Mouse (Mus musculus): ENCODE data around the gene Gas6.

The Gas6 gene

DNA sequence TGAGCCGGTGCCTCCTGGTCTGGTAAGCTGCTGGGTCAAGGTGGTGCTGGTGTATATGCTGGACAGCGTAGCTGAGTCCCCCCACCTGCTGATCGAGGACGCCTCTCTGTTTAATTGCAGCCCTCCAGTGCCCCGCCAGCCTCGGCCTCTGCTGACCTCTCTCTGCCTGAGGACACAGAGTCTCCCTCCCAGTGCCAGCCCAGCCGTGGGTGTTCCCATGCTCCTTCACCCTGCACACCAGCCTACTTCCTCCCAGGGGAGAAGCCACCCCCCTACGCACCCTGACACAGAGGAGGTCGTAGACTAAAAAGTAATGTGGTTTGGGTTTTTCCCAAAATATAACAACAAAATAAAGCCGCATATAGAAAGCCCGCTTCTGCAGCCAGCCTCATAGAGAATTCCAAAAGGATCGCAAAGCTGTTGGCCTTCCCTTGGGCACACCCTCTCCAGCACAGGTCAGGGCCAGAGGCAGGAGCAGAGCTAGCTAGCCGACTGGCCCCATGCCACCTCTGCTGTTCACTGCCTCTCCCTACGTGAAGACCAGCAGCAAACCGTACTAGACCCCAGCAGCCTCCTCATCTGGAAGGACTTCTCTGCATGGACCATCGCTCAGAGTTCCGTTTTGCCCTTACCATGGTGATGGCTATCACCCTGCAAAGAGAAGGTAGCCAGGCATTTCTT lies 33.1 kb downstream of the Gas6 start:
- no peak for DNase-seq (ENCODE audit: low read depth, low spot score)

DNA sequence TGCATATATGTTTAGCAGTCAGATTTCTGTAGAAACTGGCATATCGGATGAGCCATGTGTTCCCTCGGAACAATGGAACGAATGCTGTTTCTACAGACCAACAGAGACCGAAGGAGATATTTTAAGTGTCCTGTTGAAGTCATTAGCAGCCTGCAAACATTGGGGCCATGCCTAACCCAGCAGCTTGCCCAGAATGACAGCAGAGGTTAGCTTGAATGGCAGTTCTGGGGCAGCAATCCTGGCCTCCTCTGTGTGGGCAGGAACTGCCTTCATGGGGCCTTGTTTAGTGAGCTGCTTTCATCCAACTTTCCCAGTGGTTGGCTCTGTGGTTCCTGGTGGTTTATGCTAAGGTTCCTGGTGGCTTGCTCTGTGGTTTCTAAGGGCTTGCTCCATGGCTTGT lies 34.9 kb downstream of the Gas6 start:
- DNase-seq (ENCODE audit: low read depth, low spot score), result no peak

DNA sequence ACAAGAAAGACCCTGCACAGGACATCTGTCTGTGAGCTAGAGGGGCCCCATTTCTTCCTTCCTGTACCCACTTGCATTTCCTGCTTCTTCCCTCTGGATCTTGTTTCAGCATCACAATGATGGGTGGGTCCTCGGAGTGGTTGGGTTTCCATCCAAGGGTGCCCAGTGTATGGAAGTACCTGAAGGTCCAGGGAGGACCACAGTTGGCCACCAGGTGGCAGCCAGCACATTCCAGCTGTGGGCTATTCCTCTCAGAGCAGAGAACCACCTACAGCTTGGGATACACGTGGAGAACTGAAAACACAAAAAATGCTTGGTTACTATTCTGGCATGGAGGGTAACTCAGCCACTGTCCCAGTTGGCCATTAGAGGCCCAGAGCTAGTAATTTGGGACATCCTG lies 39.0 kb downstream of the Gas6 start:
- DNase-seq (ENCODE audit: low read depth, low spot score), result peak; percentile 34

DNA sequence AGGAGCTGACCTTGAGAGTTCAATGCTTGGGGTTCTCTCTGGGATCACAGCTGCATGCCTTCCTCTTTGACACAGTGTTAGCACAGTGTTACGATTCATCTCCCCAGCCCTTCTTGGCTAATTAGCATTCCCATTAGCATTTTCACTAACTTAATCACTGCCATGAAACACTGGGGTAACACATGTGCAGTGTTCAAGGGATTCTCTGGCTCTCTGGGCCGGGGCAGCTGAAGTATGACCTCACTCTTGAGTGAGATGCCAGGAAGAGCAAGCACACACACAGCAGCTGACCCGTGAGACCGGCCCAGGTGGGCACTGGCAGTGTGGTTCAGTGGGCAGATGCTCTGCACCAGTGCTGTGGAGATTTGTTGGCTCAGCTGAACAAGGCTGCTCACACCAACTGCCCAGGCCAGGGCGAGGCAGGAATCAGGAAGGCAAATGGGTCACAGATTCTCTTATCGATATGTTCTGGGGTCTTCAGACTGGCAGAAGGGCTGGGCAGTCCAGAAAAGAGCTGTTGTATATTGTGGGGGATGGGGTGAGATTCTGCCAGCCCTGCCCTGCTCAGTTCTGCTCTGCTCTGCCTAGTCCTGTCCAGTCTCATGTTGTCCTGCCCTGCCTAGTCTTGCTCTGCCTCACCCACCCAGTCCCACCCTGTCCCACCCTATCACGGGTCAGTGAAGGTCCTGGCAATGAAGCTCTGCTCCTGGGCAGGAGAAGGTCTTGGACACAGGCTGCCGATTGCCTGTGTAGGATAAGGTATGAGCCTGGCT lies 39.8 kb downstream of the Gas6 start:
- no peak for DNase-seq (ENCODE audit: low read depth, low spot score)

DNA sequence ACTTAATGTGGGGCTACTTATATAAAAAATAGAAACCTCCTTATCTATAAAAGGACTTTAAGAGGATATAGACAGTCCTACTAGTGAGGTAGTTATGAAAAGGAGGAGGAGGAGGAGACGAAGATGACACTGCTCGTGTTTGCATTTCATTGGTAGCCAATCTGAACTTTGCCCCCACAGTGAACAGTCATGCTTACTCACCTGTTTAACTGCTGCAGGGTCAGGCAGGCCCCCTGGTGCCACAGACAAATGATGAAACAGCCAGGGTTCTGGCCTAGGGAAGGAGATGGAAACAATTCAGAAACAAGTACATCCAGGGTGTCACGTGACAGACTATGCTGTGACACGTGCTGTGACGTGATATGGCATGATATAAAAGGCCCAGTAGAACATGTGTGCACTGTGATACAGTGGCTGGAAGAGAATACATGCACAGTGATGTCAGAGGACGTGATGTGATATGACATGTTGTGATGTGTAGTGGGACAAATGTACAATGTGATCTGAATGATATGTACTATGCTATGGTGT lies 42.5 kb downstream of the Gas6 start:
- no peak for DNase-seq (ENCODE audit: low read depth, low spot score)

DNA sequence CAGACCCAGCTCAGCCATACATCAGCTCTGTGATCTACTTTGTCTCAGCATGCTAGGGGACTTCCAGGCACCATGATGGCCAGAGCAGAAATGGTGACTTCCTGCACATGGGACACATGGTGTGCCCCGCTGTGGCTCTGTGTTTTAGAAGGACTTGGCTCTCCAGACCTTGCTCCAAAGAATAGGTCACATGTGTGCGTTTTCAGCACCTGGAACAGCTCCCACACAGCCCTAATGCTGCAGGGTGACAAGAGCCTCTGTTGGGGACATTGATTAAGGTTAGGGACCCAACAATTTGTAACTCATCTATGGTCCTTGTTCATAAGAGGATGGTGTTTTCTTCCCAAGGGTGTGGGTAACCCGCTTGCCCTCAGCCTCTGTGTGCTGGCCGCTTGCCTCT lies 46.1 kb downstream of the Gas6 start:
- DNase-seq (ENCODE audit: low read depth, low spot score), result peak; percentile 73

DNA sequence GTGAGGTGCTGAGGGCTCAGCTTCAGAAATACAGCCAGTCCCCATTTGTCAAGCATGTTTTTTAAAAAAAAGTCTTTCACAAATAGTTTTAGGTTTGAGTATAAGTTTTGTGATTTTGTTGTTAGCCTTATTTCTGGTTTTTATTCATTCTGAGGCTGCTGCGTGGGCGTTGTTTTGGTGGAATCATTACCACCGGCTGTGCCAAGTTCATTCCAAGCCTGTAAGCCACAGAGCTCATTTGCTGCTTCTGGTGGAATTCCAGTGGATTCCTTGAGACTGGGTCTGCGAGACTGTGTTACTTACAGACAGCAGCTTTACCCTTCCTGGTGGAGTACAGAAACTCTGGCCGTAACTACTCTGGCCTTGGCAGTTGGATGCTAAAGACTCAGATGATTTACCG lies 47.8 kb downstream of the Gas6 start:
- no peak for DNase-seq (ENCODE audit: low read depth, low spot score)

DNA sequence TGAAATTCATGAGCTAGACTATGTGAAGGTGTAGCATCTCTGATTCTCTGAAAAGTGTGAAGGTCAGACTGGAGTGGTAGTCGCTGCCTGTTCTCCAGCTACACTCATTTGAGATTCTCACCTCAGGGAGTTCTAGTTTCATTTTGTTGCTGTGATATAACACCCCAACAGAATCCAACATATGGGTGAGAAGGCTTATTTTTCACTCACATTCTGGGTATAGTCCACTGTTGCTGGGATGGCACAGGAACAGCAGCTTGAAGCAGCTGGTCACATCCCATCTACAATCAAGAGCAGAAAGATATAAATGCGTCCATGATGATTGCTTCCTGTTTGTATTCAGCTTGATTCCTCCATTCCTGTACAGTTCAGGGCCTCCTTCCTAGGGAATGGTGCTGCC lies 52.1 kb downstream of the Gas6 start:
- DNase-seq (ENCODE audit: low read depth, low spot score), result no peak

DNA sequence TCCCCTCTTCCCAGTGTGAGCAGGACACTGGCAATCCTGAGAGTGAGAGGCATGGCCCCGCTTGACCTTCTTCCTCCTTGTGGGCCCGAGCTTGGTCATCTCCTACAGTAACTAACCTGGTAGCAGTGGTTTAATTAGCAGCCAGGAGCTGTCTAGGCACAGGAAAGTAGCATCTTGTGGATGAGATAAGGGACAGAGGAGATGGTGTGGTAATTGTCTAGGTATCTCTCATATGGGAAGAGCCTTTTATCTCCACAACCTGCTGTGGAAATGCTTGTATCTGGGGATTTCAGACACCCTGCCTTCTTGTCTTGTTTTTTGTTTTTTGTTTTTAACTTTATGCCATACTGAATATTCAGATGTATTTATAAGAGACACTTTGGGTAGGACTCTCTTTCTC lies 56.8 kb downstream of the Gas6 start:
- no peak for DNase-seq (ENCODE audit: low read depth, low spot score)

DNA sequence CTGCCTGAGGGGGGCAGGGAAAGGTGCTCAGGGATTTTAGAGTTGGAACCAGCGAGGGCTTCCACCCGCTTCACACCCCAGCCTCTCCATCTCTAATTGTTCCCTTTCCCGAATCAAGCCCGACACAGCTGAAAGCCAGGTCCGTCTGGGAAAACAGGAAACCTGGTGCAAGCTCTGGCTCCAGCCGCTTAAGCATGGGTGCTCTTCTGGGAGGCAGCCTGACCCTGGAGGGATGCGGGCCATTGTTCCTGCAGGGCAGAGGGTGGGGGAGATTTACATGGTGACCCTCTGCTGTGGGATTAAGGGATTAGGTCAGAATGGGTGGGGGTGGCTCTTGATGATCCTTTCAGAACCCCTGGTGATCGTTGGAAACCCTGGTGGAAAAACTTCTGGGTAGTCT lies 58.2 kb downstream of the Gas6 start:
- DNase-seq (ENCODE audit: low read depth, low spot score), result no peak

DNA sequence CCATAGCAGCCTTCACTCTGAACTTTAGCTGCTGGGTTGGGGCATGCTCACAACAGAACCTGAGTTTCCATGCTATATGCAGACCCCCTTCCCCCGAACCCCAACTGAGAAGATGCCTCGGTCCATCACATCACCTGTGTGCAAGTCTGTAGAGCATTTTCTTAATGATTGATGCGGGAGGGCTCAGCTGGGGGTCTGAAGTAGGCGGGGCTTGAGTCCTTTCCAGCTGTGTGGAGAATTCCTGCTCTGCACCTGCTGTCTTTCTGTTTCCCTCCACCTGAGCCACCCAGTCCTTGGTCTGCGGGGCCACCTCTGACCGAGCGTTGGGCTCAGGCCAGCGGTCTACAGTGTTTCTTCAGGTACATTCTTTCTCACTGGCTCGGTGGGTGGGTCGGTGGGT lies 59.4 kb downstream of the Gas6 start, which contains the start of gene Tmem255b:
Tmem255b (plus strand) TSS at position 301 of the 400 bp plus-strand sequence.
- no peak for DNase-seq (ENCODE audit: low read depth, low spot score)

DNA sequence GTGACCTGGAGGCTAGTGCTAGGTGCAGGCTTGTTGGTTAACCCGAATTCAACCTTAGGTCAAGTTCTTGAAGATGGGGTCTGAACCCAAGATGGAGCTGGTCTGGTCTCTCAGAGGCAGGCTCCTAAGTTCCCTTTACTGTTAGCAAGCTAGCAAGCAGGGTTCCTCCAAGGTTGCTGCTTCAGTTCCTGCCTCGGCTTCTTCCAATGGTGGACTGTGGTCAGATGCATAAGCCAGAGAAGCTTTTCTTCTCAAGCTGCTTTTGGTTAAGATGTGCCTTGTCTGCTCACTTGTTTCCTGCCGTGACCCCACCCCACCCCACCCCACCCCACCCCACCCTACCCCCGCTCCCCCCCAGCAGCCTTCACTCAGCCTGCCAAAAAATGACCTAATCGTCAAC lies 61.2 kb downstream of the Gas6 start:
- no peak for DNase-seq (ENCODE audit: low read depth, low spot score)

DNA sequence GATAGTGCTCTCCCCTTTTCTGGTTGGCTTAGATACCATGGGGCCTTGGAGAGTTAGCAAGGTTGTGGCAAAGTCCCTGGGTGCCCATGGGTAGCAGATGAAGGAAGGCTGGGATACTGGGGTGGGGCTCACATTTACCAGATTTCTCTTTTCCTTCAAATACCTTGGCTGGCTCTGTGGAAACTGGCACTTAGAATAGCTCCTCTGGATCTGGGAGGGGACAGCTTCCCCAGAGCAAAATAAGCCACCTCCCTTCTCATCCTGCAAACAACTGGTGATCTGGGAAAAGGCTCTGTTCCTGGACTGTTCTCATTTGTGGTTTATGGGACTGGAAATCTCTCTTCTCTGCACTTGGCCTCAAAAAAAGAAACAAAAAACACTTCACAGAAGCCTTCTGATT lies 63.4 kb downstream of the Gas6 start:
- DNase-seq (ENCODE audit: low read depth, low spot score), result no peak

DNA sequence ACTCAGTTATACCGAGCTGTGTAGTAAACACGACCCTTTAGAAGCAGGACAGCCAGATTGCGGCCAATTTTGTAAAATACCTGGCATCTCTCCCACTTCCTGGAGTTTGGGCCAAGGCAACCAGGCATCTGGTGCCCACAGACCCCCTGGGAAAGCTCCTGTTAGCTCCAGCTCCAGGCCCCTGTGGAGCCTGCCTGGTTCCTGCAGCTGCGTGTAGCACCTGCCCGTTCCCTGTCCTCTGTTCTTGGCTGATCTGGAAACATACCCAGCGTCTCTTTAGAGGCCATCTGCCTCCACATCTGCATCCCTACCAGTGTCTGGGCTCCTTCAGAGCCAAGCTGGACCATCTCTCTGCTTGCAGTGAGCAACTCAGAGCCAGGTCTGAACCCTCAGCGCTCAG lies 63.9 kb downstream of the Gas6 start:
- no peak for DNase-seq (ENCODE audit: low read depth, low spot score)

DNA sequence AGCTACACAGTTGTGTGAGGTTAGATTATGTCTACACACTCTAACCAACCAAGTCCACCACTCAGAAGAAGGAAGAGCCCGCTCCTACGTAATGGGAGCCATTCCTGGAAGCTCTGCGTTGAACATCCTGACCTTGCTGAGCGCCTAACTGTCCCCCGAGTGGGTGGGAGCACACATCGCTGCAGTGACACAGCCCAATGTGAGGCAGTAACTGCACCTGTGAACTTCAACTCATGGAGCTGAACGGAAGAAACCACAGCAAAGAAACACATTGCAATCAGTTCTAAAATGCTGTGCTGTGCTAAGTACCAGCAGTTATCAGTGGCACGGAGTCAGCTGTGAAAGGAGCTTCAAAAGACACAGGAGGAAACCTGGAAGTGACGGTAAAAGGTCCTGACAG lies 66.1 kb downstream of the Gas6 start:
- DNase-seq (ENCODE audit: low read depth, low spot score), result no peak

DNA sequence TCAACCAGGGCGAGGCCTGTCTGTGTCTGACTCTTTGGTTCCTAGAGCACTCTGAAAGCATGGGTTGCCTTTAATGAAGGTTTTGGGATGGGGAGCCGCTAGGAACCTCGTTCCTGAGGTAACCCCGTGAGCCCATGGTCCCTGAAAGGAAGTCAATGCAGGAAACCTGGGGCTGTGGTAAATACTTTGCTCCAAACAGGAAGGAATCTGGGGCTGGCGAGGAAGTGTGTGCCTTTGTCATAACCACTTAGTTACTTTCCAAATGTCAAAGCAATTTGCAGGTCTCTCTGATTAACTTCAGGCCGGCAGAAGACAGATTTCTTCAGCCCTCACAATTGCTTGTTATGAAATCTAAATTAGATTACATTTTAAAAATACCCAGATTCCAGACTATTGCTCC lies 66.9 kb downstream of the Gas6 start:
- DNase-seq (ENCODE audit: low read depth, low spot score), result no peak

DNA sequence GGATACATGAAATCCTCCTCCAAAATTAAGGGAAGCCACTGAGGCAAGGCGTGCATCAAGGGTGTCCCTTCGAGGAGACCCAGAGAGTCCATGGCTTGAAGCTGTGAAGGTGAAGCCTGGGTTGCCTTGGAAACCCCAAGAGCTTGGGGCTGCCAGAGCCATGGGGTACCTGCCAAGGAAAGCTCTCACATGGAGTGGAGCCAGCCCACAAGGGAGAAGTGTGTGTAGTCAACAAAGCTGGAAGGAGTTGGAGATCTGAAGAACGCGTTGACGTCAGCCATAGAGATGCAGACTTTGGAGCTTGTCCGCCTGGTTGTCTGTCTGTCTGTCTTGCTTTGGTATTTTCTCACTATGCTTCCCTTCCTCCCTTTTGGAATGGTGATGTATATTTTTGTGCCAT lies 73.3 kb downstream of the Gas6 start:
- no peak for DNase-seq (ENCODE audit: low read depth, low spot score)

DNA sequence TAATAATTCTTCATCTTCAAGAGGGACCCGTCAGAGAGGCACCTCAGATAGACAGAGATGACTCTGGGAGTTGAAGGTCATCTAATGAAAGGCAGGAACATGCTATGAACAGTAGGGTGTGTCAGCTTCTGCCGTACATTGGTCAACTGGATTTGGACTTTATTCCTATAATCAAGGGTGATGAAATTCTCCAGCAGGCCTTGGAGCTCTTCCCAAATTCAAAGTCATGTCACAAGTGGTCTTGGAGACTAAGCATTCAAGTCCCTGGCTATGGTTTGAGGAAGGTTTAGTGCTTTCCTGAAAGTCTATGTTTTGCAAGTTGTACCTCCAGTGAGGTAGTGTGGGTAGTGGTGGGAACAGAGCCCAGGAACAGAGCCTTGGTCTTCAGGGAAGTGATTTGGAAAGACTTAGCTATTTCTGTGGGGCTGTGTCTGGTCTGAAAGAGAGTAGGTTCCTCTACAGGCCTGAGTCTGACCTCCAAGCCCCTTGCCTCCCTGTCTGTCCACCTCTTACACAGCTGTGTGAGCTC lies 75.1 kb downstream of the Gas6 start:
- DNase-seq (ENCODE audit: low read depth, low spot score), result no peak

DNA sequence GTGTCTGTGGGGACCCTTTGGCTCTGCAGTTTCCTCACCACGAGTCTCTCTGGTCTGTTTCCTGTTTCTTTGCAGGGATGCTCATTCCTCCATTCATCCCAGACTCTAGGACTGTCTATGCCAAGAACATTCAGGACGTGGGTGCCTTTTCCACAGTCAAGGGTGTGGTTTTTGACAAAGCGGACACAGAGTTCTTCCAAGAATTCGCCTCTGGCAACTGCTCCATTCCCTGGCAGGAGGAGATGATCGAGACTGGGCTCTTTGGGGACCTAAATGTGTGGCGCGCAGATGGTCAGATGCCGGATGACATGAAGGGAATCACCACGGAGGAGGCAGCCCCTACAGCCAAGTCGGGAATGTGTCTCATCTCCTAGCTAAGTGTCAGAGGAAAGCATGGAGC lies 78.4 kb downstream of the Gas6 start:
- no peak for DNase-seq (ENCODE audit: low read depth, low spot score)
